Mouse (Mus musculus): ENCODE measurements at regions not wholly inside any gene's neighbourhood (a gene's known extent, or its start where the extent isn't known, plus 50 kb on each side); places are given as distances from the start of the nearest gene placed in this dataset.
A peak's percentile ranks its signal among the peaks of the same experiment; 100 is the strongest.

- no peak overlapping the region for H3K9ac ChIP-seq (ENCODE audit: low read length)
- ATAC-seq (ENCODE audit: insufficient number of reproducible peaks, low FRiP score, low TSS enrichment, low read depth) (no peak), DNase-seq (ENCODE audit: low spot score) (no peak)
- H3K4me3 ChIP-seq (ENCODE audit: low read depth, low read length) = no peak overlapping the region
- no peak overlapping the region for H3K27ac ChIP-seq (replicated peaks; ENCODE audit: low read depth, low read length)
- H3K27me3 ChIP-seq (ENCODE audit: control insufficient read depth, insufficient read depth, low read length) = no peaks in the 10 kb centered on the region
- H3K4me1 ChIP-seq (ENCODE audit: control insufficient read depth, insufficient read depth, low read length) = no peaks in the 10 kb centered on the region
- H3K4me2 ChIP-seq (ENCODE audit: low read depth, severe bottlenecking) = no peak overlapping the region
- H3K9me3 ChIP-seq (ENCODE audit: control insufficient read depth, low read length) = no peaks in the 10 kb centered on the region
- no peaks in the 10 kb centered on the region for H3K36me3 ChIP-seq (ENCODE audit: control insufficient read depth, insufficient read depth, low read length)
Observed at GRCm38 (mm10) chr7:130085706-130086105, 434.5 kb downstream of the Ate1 start.

GRCm38 (mm10) chr7:130089896-130090610, 430.1 kb downstream of the Ate1 start:
- Histone ChIP-seq H3K27ac (replicated peaks; ENCODE audit: low read depth, low read length) (no peak overlapping the region), H3K9ac (ENCODE audit: low read length) (no peak overlapping the region), H3K4me1 (ENCODE audit: control insufficient read depth, insufficient read depth, low read length) (no peaks in the 10 kb centered on the region), H3K27me3 (ENCODE audit: control insufficient read depth, insufficient read depth, low read length) (no peaks in the 10 kb centered on the region), H3K9me3 (ENCODE audit: control insufficient read depth, low read length) (no peaks in the 10 kb centered on the region), H3K4me2 (ENCODE audit: low read depth, severe bottlenecking) (no peak overlapping the region), H3K36me3 (ENCODE audit: control insufficient read depth, insufficient read depth, low read length) (no peaks in the 10 kb centered on the region), H3K4me3 (ENCODE audit: low read depth, low read length) (no peak overlapping the region)
- WGBS = 85% methylated on average over 8 of the region's 8 CpGs
- DNase-seq (ENCODE audit: low spot score) (no peak), ATAC-seq (ENCODE audit: insufficient number of reproducible peaks, low FRiP score, low TSS enrichment, low read depth) (no peak)

GRCm38 (mm10) chr7:130091942-130092341, 428.2 kb downstream of the Ate1 start:
- no peak for ATAC-seq (ENCODE audit: insufficient number of reproducible peaks, low FRiP score, low TSS enrichment, low read depth)
- no peaks in the 10 kb centered on the region for H3K36me3 ChIP-seq (ENCODE audit: control insufficient read depth, insufficient read depth, low read length)
- no peak for DNase-seq (ENCODE audit: low spot score)

GRCm38 (mm10) chr7:130095141-130095540, 425.0 kb downstream of the Ate1 start:
- Histone ChIP-seq H3K9ac (ENCODE audit: low read length) (no peak overlapping the region), H3K27ac (replicated peaks; ENCODE audit: low read depth, low read length) (no peak overlapping the region), H3K4me2 (ENCODE audit: low read depth, severe bottlenecking) (no peak overlapping the region), H3K27me3 (ENCODE audit: control insufficient read depth, insufficient read depth, low read length) (no peaks in the 10 kb centered on the region), H3K4me3 (ENCODE audit: low read depth, low read length) (no peak overlapping the region), H3K36me3 (ENCODE audit: control insufficient read depth, insufficient read depth, low read length) (no peaks in the 10 kb centered on the region), H3K9me3 (ENCODE audit: control insufficient read depth, low read length) (no peaks in the 10 kb centered on the region), H3K4me1 (ENCODE audit: control insufficient read depth, insufficient read depth, low read length) (no peaks in the 10 kb centered on the region)
- no peak for ATAC-seq (ENCODE audit: insufficient number of reproducible peaks, low FRiP score, low TSS enrichment, low read depth)
- DNase-seq (ENCODE audit: low spot score) = no peak
- WGBS = 85% methylated on average over 4 of the region's 4 CpGs

More at GRCm38 (mm10) chr7:130091942-130092341, 428.2 kb downstream of the Ate1 start:
- no peaks in the 10 kb centered on the region for H3K4me1 ChIP-seq (ENCODE audit: control insufficient read depth, insufficient read depth, low read length)
- H3K9me3 ChIP-seq (ENCODE audit: control insufficient read depth, low read length) = no peaks in the 10 kb centered on the region
- H3K4me2 ChIP-seq (ENCODE audit: low read depth, severe bottlenecking) = no peak overlapping the region
- H3K9ac ChIP-seq (ENCODE audit: low read length) = no peak overlapping the region
- WGBS = 74% methylated on average over 3 of the region's 3 CpGs
- no peaks in the 10 kb centered on the region for H3K27me3 ChIP-seq (ENCODE audit: control insufficient read depth, insufficient read depth, low read length)
- no peak overlapping the region for H3K4me3 ChIP-seq (ENCODE audit: low read depth, low read length)
- no peak overlapping the region for H3K27ac ChIP-seq (replicated peaks; ENCODE audit: low read depth, low read length)

GRCm38 (mm10) chr7:130098606-130099005, 421.6 kb downstream of the Ate1 start:
- H3K27me3 ChIP-seq (ENCODE audit: control insufficient read depth, insufficient read depth, low read length) = no peaks in the 10 kb centered on the region
- no peak overlapping the region for H3K27ac ChIP-seq (replicated peaks; ENCODE audit: low read depth, low read length)
- no peaks in the 10 kb centered on the region for H3K4me1 ChIP-seq (ENCODE audit: control insufficient read depth, insufficient read depth, low read length)
- no peaks in the 10 kb centered on the region for H3K9me3 ChIP-seq (ENCODE audit: control insufficient read depth, low read length)
- no peaks in the 10 kb centered on the region for H3K36me3 ChIP-seq (ENCODE audit: control insufficient read depth, insufficient read depth, low read length)
- 86% methylated on average over 10 of the region's 10 CpGs for WGBS
- no peak overlapping the region for H3K9ac ChIP-seq (ENCODE audit: low read length)
- no peak overlapping the region for H3K4me2 ChIP-seq (ENCODE audit: low read depth, severe bottlenecking)
- no peak overlapping the region for H3K4me3 ChIP-seq (ENCODE audit: low read depth, low read length)
- ATAC-seq (ENCODE audit: insufficient number of reproducible peaks, low FRiP score, low TSS enrichment, low read depth) (no peak), DNase-seq (ENCODE audit: low spot score) (no peak)

GRCm38 (mm10) chr7:130102671-130103070, 417.5 kb downstream of the Ate1 start:
- WGBS = 80% methylated on average over 5 of the region's 5 CpGs
- ATAC-seq (ENCODE audit: insufficient number of reproducible peaks, low FRiP score, low TSS enrichment, low read depth) = no peak

GRCm38 (mm10) chr7:130106961-130107360, 413.2 kb downstream of the Ate1 start:
- WGBS = 61% methylated on average over 5 of the region's 5 CpGs
- DNase-seq (ENCODE audit: low spot score) (no peak), ATAC-seq (ENCODE audit: insufficient number of reproducible peaks, low FRiP score, low TSS enrichment, low read depth) (no peak)
- Histone ChIP-seq H3K4me1 (ENCODE audit: control insufficient read depth, insufficient read depth, low read length) (peaks cover 7% of the 10 kb centered on the region; the same call in 1 of the 2 replicates), H3K36me3 (ENCODE audit: control insufficient read depth, insufficient read depth, low read length) (no peaks in the 10 kb centered on the region), H3K4me3 (ENCODE audit: low read depth, low read length) (no peak overlapping the region), H3K4me2 (ENCODE audit: low read depth, severe bottlenecking) (no peak overlapping the region), H3K27ac (replicated peaks; ENCODE audit: low read depth, low read length) (peak overlapping the region; percentile 30; the same call in 1 of the 2 replicates), H3K27me3 (ENCODE audit: control insufficient read depth, insufficient read depth, low read length) (no peaks in the 10 kb centered on the region), H3K9ac (ENCODE audit: low read length) (no peak overlapping the region), H3K9me3 (ENCODE audit: control insufficient read depth, low read length) (no peaks in the 10 kb centered on the region)

More at GRCm38 (mm10) chr7:130102671-130103070, 417.5 kb downstream of the Ate1 start:
- Histone ChIP-seq H3K27ac (replicated peaks; ENCODE audit: low read depth, low read length) (no peak overlapping the region), H3K27me3 (ENCODE audit: control insufficient read depth, insufficient read depth, low read length) (no peaks in the 10 kb centered on the region), H3K36me3 (ENCODE audit: control insufficient read depth, insufficient read depth, low read length) (no peaks in the 10 kb centered on the region), H3K9ac (ENCODE audit: low read length) (no peak overlapping the region), H3K4me3 (ENCODE audit: low read depth, low read length) (no peak overlapping the region), H3K9me3 (ENCODE audit: control insufficient read depth, low read length) (no peaks in the 10 kb centered on the region), H3K4me2 (ENCODE audit: low read depth, severe bottlenecking) (no peak overlapping the region), H3K4me1 (ENCODE audit: control insufficient read depth, insufficient read depth, low read length) (peaks cover 7% of the 10 kb centered on the region; the same call in 1 of the 2 replicates)
- DNase-seq (ENCODE audit: low spot score) = no peak

- peaks cover 7% of the 10 kb centered on the region; the same call in 1 of the 2 replicates for H3K4me1 ChIP-seq (ENCODE audit: control insufficient read depth, insufficient read depth, low read length)
- H3K9ac ChIP-seq (ENCODE audit: low read length) = no peak overlapping the region
- no peak overlapping the region for H3K4me3 ChIP-seq (ENCODE audit: low read depth, low read length)
- no peaks in the 10 kb centered on the region for H3K36me3 ChIP-seq (ENCODE audit: control insufficient read depth, insufficient read depth, low read length)
- WGBS = 89% methylated on average over 17 of the region's 17 CpGs
- no peak overlapping the region for H3K4me2 ChIP-seq (ENCODE audit: low read depth, severe bottlenecking)
- no peak overlapping the region for H3K27ac ChIP-seq (replicated peaks; ENCODE audit: low read depth, low read length)
- no peaks in the 10 kb centered on the region for H3K9me3 ChIP-seq (ENCODE audit: control insufficient read depth, low read length)
- no peak for ATAC-seq (ENCODE audit: insufficient number of reproducible peaks, low FRiP score, low TSS enrichment, low read depth)
- no peak for DNase-seq (ENCODE audit: low spot score)
- H3K27me3 ChIP-seq (ENCODE audit: control insufficient read depth, insufficient read depth, low read length) = no peaks in the 10 kb centered on the region
Observed at GRCm38 (mm10) chr7:130108362-130108761, 411.8 kb downstream of the Ate1 start.
